Mouse (Mus musculus) Patski (cell line): ENCODE data around the gene Wdr73. TPM values are rescaled to one million over a fixed set of nuclear protein-coding genes. Genes with fewer than 3 reads are reported as not detected.
"Not testable (repeated sequence)": the region's sequence is repeated elsewhere in the genome, so short reads cannot be mapped to it uniquely, and the experiment has no call there.

Experiments
- ATAC-seq: fragments of 100-300 bp; one replicate; pipeline ENCODE4 v1.8.0; 2021
- CTCF ChIA-PET: fragments of 350-600 bp; sonication (Branson Sonifier 250); formaldehyde crosslinking; loops from one replicate; lab custom pipeline; 2022; ENCODE audit warnings: inconsistent platforms; lab: Charles Lee
- POLR2A ChIA-PET: fragments of 350-600 bp; sonication (Branson Sonifier 250); formaldehyde crosslinking; loops from one replicate; lab custom pipeline; 2022; ENCODE audit warnings: antibody characterized with exemption, inconsistent platforms; lab: Charles Lee
- DNase-seq: peaks from one replicate; pipeline ENCODE4 v3.0.0-alpha.2; 2011; ENCODE audit warnings: low read depth, low spot score
- H3K27me3 ChIP-seq: fragments of 371-371 bp; one replicate; pipeline ENCODE4 v1.5.1; 2021
- CTCF ChIP-seq: fragments of 100-300 bp; IDR thresholded peaks from one replicate; pipeline ENCODE4 v1.5.1; 2021
- in situ Hi-C: fragments of 300-500 bp; cut with MboI; formaldehyde crosslinking; loops from 3 replicates; pipeline ENCODE4 v1.11.1; 2018; ENCODE audit warnings: low pct_unique_long_range_greater_than_20kb, mixed read lengths
- polyA plus RNA-seq: library from polyadenylated mRNA; unstranded; gene quantifications from one replicate; pipeline ENCODE4 v1.2.3, GENCODE M21; 2021

The Wdr73 gene
- 31.4 TPM for polyA plus RNA-seq

DNA sequence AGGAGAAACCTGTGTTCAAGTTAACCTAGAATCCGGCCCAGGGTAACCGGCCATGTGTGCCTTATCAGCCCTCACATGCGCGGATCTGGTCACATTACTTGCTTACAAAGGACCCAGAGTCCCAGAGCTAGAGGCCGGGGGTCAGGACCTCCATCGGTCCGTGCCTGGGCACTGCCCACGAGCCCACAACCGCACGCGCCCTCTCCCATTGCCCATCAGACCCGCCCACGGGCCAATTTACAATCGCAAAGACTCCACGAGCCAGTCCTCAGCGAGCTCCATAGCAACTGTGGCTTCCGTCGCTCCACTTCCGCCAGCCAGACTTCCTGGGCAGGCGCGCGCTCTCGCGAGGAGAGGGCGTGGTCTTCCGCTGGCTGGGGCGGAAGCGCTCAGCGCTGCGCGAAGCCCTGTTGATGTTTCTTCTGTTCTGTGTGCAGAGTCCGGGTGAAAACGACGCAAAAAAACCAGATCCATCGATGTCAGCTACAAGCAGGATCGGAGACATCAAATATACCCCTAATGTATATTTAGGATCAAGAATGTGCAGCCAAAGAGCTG, at the start of gene Wdr73:
Gene Wdr73 (minus strand): TSS at position 326 of the 558 bp plus-strand sequence.
- in situ Hi-C loops = no loop called here
- POLR2A ChIA-PET = interaction anchor here (0.7 to 2.6 kb wide), 4 partner anchors 11 to 391 kb away, joined by 3 to 11 read pairs (median 4); partner anchors contain the start of gene Zscan2
- ATAC-seq = peak; percentile 89
- H3K27me3 ChIP-seq = no peaks in the 10 kb centered on the region
- CTCF ChIA-PET = interaction anchor here (1.2 to 2.0 kb wide), 5 partner anchors 12 to 44 kb away, joined by 3 to 9 read pairs (median 5); no protein-coding TSS in a partner anchor
- no peak for TF ChIP-seq CTCF
- peak; percentile 63 for DNase-seq

DNA sequence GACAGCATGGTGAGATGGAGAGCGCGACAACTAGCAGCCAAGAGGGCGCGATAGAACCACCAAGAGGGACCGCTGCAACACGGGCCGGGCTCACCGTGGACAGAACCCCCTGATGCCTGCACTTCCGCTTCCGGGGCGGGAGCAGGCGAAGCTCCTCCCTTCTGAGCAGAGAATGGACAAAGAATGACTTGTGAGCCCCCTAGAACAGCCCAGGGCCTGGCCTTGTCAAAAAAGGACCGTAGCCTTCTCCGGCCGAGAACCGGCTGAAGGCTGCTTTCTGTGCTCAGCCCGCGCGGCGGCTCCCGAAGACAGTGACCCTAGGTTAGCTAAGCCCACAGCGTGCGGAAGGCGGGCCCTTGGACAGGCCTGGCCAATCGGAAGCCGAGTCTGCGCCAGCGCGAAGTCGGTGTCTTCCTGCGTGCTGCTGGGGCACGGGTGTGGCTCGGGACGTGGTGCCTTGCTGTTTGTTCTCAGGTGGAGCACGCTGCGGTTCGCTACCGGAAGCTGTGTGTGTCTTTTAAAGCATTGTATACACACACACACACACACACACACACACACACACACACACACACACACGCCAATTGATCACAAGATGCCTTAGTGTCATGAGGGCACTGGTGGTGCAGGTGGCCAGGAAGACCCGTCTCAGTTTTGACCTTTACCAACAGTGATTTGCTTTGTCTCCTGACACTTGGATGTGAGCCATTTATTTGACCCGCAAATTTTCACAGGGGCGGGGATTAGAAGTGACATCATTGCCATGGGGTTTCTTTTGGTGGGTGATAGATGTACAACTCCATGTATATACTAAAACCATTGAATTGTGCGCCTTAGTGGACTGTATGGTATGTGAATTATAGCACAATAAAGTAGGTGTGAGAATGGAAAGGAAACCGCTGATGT, 46.6 kb upstream of the Wdr73 start, which contains the start of gene Sec11a:
Gene Sec11a (minus strand): TSS at position 336 of the 906 bp plus-strand sequence.
- TF ChIP-seq CTCF = no peak
- ATAC-seq = peak; percentile 94
- ChIA-PET CTCF (interaction anchor here (1.1 to 1.3 kb wide), 2 partner anchors 12 to 35 kb away, joined by 3 to 4 read pairs; no protein-coding TSS in a partner anchor), POLR2A (interaction anchor here (0.7 kb wide), 1 partner anchor 396 kb away, joined by 3 read pairs; no protein-coding TSS in a partner anchor)
- in situ Hi-C loops = no loop called here
- peak; percentile 59 for DNase-seq
- no peaks in the 10 kb centered on the region for H3K27me3 ChIP-seq

DNA sequence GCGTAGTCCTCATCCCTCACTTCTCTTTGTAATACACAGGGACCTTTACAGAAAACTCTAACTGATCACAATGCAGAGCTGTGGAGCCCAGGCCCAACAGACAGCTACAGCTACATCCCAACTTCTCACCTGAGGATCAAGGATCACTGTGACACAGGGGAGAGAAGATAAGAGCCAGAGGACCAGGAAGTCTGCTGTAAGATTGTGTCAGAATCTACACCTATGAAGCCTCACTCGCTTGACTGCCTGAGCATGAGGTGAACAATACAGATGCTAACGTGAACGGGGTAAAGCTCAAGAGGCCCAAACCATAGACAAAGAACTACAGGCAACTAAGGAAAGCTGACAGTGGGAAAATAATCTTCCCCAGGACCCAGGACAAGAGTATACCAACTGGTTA, 38.7 kb upstream of the Wdr73 start:
- DNase-seq (no peak), ATAC-seq (no peak)
- TF ChIP-seq CTCF = no peak
- POLR2A ChIA-PET = no interaction called here
- in situ Hi-C loops = loop anchor here (5.0 kb wide), 1 partner anchor 32 kb away; no protein-coding TSS in a partner anchor
- CTCF ChIA-PET = interaction anchor here (1.2 kb wide), 1 partner anchor 9 kb away, joined by 3 read pairs; no protein-coding TSS in a partner anchor
- no peaks in the 10 kb centered on the region for H3K27me3 ChIP-seq

DNA sequence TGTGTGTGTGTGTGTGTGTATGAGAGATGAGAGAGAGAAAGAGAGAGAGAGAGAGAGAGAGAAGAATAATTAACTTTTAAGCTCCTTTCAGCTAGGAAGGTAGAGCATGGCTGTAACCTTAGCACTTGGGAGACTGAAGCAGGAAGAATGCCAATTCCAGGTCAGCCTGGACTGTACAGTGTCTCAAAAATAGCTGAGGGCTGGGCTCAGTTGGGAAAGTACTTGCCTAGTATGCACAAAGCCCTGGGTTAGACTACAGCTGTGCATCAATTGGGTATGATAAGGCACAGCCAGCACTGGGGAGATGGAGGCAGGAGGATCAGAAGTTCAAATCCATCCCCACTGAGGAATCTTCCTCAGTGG, 36.2 kb upstream of the Wdr73 start:
- in situ Hi-C loops = loop anchor here (5.0 kb wide), 1 partner anchor 35 kb away; no protein-coding TSS in a partner anchor
- CTCF ChIA-PET, ATAC-seq, H3K27me3 ChIP-seq, DNase-seq: not testable (repeated sequence)
- POLR2A ChIA-PET = interaction anchor here (0.5 kb wide), 1 partner anchor 40 kb away, joined by 3 read pairs; no protein-coding TSS in a partner anchor

DNA sequence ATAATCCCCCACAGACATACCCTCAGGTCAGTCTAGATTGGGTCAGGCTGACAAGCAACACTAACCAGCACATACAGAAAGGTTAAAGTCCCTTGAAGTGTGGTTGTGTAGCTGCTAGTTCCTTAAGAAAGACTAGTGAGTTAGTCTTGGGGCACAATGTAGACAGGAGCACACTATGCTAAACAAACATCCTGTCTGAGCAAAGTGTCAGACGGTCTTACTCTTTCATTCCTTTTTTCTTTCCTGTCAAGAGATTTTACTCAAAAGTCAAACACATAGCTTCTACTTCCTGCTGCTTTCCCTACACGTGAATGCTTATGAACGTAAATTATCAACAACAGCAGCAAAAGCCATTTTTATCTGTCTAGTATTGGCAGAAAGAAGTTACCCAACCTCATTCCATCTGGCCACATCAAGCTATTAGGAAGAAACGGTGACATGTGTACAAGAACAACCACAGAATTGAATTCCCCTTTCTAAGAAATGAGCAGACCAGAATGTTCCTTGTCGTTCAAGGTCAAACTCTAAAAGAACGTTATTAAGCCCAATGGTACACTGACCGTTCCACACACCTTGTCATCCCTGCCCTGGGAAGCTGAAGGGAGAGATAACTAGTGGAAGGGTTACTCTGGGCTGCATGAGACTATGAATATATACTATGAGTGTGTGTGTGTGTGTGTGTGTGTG, 35.7 kb upstream of the Wdr73 start:
- POLR2A ChIA-PET, H3K27me3 ChIP-seq, DNase-seq, ATAC-seq: not testable (repeated sequence)
- in situ Hi-C loops = loop anchor here (5.0 kb wide), 1 partner anchor 36 kb away; no protein-coding TSS in a partner anchor
- CTCF ChIA-PET = interaction anchor here (0.7 kb wide), 1 partner anchor 11 kb away, joined by 4 read pairs; the partner anchor contains the start of gene Sec11a

DNA sequence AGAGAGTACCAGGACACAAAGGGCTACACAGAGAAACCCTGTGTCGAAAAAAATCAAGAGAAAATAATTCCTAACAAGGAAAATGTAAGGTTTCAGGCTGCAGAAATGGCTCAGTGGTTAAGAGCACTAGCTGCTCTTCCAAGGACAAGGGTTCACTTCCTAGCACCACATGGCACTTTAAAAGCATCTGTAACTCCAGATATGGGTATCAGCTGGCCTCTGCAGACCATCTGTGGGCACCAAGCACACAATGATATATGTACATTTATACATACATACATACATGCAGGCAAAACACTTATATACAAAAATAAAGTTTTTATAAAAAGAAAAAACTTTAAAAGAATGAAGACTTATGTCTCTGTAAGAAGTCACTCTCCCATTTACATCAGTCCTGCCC, 34.8 kb upstream of the Wdr73 start:
- ChIA-PET CTCF (interaction anchor here (0.7 kb wide), 1 partner anchor 12 kb away, joined by 4 read pairs; the partner anchor contains the start of gene Sec11a), POLR2A (no interaction called here)
- H3K27me3 ChIP-seq = no peaks in the 10 kb centered on the region
- in situ Hi-C loops = loop anchor here (5.0 kb wide), 1 partner anchor 36 kb away; no protein-coding TSS in a partner anchor
- TF ChIP-seq CTCF = no peak
- ATAC-seq (no peak), DNase-seq (no peak)

DNA sequence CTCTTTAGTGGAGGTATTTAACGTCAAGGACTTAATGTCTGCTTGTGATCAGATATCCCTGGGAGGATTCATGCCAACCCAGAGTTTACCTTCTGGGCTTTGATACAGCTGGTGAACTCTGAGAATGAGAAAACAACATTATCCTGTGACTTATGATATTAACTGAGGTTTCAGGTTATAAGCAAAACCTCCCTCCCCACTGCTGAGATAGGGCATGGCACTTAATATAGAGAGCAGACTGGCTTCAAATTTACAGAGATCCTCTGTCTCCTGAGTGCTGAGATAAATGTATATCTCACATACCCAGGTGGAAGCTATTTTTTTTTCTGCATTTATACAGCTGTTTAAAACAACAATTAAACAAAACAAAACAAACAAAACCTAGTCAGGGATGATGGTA, 31.7 kb upstream of the Wdr73 start:
- H3K27me3 ChIP-seq = no peaks in the 10 kb centered on the region
- ChIA-PET POLR2A (no interaction called here), CTCF (interaction anchor here (1.2 kb wide), 1 partner anchor 31 kb away, joined by 3 read pairs; the partner anchor contains the start of gene Wdr73)
- no peak for TF ChIP-seq CTCF
- in situ Hi-C loops = no loop called here
- ATAC-seq (no peak), DNase-seq (no peak)

DNA sequence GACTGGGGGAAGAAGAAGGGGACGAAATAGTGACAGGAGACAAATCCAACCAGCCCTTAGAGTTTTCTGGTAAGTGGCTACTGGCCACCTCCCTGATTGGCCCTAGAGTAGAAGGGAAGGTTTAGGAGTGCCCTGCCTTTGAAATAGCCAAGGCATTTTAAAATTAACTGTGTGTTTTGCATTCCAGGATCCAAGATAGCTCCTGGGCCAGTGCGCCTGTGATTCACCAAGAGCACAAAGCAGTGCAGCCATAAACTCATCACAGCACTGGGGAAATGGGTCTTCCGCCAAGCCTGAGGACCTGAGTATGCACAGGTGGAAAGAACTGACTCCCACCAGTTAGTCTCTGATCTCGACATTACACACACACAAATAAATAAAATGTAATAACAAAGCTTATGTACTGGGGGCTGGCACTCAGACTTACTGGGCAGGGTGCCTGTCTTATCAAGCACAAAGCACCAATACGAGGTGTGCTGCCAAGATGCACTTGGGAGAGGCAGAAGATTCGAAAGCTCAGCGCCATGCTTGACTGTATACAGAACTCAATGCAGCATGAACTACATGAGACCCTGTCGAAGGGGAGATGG, 30.6 kb upstream of the Wdr73 start:
- DNase-seq (no peak), ATAC-seq (no peak)
- CTCF ChIA-PET = no interaction called here
- POLR2A ChIA-PET = interaction anchor here (0.6 to 0.7 kb wide), 3 partner anchors 63 to 309 kb away, joined by 3 to 6 read pairs (median 4); no protein-coding TSS in a partner anchor
- in situ Hi-C loops = no loop called here
- H3K27me3 ChIP-seq = no peaks in the 10 kb centered on the region
- no peak for TF ChIP-seq CTCF

DNA sequence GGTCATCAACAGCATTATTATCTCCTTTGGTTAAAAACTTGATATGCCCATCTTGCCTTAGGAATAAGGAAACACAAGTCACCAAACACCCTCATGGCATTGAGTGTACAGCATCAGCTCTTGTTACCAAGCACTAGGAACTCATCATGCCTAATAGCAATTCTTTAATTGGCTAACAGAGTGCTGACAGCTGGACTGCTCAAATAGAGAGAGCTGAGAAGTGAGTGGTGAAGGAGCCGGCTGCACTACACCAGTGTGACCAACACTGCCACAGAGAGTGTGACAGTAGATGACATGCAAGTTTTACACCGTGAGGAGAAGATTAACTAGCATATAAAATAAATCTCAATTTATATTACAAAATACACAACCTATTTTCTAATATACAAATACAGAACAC, 22.1 kb upstream of the Wdr73 start:
- no peak for TF ChIP-seq CTCF
- no peak for ATAC-seq
- POLR2A ChIA-PET = no interaction called here
- in situ Hi-C loops = no loop called here
- no peaks in the 10 kb centered on the region for H3K27me3 ChIP-seq
- CTCF ChIA-PET = no interaction called here
- DNase-seq = no peak
